Mouse (Mus musculus) kidney, postnatal 4 days (tissue): ENCODE results near the gene Ints4.
"Not testable (repeated sequence)": the region's sequence is repeated elsewhere in the genome, so short reads cannot be mapped to it uniquely, and the experiment has no call there.

Source experiments
- DNase-seq, 2 experiments: peaks; one replicate each; pipeline ENCODE4 v3.0.0; 2021; ENCODE audit warnings: mixed read lengths in 2 of 2

Ints4 gene

DNA sequence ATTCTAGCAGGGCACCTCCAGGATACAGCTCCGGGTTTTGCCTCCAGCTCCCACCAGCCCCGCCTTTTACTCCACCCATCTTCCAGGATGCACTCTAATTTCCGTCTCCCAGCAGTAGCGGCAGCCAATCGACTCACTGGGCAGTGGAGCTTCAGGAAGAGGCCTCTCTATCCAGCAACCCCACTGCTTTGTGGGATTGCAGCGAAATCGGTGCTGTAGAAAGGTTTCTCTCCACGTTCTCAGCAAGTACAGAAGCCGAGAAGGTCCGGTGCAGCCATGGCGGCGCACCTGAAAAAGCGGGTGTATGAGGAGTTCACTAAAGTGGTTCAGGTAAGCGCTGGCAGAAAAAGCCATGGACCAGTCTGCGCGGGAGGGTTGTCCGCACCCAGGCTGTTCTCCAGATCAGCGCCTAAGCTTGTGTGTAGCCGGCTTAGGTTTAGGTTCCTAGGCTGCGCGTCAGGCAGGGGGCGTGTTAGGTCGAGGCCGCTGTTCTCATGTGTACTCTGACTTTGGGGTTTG, at the start of gene Ints4:
TSS of gene Ints4 (plus strand) at position 136 of the 519 bp plus-strand sequence.
- DNase-seq = peak; percentile 92 to 94

DNA sequence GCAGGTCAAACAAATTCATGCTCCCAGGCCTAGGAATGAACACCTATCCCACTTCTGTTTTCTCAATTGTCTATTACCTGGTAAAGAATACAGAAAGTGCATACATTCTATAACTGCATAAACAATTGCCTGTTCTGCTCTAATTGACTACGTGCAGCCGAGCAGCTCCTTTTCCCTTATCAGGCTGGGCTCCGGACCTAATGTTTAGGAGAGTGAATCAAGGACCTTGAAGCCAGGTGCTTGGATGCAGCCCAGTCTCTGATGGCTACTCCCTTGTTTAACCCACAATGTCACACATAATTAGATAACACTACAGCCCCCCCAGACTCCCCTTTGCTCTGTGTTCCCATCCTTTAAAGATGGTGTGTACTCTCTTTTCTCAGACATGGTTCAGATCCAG, 47.2 kb upstream of the Ints4 start:
- DNase-seq = not testable (repeated sequence)

DNA sequence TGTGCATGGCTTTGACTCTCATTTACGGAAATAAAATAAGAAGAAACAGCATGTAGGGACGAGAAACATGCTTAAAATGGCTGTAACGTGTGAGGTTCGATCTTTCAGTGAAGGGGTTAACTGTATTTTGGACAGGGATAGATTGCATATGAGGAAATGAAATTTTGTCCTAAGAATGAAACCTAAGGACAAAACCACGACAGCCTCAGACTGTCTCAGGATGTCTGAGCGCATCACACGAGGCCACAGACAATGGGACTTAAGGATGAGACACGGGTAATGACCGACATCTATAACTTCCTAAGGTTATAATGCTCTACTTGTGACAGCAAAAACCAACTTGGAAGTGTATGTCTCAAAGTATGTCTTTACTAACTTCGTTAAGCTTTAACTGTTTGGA, 46.2 kb upstream of the Ints4 start:
- no peak for DNase-seq

DNA sequence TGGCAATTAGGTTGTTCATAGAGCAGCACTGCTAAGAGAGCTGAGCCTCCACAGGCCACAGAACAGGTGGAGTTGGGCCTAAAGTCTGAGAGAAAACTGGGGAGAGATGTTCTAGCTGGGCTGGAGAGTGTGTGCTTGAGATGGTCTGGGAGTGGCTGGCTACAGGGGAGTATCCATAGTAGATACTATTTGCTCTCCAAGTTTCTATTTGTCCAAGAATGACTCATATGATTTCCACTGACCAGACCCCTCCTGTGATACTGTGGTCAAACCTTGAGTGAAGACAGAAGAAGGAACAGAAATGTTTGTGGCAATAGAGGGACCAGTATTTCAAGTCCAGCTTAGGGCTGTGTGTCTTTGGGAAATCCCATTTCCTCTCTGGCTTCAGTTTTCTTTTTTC, 41.8 kb upstream of the Ints4 start:
- DNase-seq = no peak

DNA sequence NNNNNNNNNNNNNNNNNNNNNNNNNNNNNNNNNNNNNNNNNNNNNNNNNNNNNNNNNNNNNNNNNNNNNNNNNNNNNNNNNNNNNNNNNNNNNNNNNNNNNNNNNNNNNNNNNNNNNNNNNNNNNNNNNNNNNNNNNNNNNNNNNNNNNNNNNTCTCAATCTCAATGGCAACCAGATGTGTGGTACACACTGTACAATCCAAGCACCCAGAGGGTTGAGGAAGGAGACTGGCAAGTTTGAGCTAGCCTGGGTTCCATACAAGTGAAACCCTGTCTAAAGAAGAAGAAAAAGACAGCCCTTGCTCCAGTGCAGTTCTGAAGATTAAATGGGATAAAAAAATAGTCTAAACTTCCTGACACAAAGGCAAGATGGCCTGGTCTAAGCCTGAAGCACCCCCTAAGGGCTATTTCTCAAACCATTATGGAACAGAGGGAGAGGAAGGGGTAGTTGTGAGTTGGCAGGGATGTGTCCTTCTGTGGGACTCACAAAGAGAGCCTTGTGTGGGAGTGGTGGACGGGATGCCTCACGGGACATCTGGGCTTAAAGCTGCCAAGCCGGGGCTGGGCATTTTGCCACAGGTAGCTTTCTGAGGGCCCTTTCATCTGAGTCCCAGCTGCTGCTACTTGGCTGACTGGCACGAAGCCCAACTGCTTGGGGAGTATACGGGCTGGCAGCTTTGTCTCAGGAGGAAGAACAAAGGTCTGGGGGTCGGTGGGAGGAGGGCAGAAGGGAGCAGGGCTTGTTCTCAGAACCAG, 34.4 kb upstream of the Ints4 start:
- DNase-seq = peak; percentile 79 to 87

DNA sequence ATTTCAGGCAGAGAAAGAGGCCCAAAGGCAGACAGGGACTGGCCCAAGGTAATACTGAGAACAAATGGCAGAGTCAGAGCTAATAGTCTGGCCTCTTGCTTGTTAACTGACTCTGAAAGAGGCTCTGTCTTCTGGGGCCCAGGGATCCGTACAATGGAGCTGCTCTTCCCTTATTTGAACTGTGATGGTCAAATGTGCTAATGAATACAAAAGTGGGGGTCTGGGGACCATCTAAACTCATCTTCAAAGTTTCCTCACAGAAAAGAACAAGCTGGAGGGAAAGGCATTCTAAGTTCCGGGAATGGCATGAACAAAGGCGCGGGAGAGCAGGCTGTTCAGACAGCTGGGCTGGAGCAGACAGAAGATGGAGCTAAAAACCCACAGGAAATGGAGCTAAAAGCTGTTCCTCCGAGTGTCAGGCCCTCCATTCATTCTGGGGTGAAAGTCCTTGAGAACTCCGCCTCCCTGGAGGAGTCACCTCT, 33.7 kb upstream of the Ints4 start:
- DNase-seq = no peak

DNA sequence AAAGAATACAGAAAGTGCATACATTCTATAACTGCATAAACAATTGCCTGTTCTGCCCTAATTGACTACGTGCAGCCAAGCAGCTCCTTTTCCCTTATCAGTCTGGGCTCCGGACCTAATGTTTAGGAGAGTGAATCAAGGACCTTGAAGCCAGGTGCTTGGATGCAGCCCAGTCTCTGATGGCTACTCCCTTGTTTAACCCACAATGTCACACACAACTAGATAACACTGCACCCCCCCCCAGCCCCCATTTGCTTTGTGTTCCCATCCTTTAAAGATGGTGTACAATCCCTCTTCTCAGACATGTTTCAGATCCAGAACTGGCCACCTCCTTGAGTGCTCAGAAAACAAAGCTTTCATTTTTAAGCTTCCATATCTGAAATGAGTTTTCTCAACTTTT, 29.7 kb upstream of the Ints4 start, which contains the start of gene Kctd14:
TSS of gene Kctd14 (plus strand) at position 301 of the 400 bp plus-strand sequence.
- not testable (repeated sequence) for DNase-seq

DNA sequence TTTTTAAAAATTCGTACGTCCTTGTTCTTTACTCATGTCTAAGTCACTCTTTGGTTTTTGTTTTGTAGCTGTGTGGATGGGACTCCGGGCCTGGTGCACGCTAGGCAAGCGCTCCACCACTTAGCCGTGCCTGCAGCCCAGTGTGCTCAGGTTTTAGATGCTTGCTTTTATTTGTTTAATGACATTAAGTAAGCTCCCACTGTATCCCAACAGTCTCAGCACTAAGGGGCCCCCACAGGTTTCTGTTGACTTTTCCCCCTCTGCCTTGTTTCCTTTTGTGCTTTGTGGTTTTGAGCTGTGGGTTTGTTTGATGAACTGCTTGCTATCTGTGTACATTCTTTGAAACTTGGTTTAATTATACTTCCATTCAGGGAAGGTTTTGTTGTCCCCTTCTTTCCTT, 28.6 kb upstream of the Ints4 start:
- DNase-seq = no peak

DNA sequence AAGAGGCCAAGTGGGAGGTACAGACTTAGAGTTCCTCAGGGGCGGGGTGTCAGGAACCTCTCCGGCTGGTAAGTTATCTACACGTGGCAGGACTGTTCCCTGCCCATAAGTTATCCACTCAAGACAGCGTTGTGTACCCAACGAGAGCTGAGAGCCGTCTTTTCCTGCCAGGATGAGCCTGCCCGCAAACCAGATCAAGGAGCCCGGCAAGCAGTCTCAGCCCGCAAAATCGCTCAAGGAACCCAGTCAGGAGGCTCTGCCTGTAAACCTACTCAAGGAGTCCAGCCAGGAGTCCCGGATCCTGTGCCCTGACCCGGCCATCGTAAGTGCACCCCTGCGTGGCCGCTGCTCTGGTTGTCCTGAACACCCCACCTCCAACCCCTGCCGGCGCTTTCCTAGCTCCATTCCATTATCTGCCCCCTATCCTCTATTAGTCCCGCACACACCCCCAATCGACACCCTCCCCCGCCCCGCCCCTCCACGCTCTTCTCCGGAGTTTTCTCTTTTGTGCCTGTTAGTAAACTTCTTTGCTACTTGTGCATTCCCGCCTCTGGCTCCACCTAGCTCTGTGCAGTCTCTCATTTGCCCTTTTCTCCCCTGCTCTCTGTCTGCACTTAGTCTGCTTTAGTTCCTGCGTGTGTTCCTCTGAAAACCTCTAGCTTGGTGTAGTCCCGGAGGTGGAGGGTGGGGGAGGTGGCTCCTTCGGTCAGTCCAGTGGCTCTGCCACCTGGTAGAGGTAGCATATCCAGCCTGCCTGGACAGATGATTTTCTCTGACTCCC, 27.4 kb upstream of the Ints4 start:
- peak; percentile 42 to 63 for DNase-seq

DNA sequence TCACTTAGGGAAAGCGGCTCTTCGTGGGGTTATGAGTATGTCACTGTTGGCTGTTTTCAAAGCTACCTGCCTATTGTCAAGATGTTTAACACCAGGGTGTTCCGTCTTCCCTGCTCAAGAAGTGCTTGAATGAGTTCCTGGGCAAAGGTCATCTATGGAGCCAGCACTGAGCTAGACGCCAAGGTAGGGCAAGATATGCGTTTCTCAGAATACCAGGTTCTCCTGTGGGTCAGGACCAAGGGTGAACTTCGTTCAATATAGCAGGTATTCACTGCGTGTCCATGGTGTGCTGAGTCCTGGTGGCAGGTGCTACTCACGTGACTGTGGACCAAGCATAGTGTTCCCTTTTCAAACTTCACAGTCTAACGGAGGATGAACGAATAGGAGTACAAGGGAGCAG, 26.0 kb upstream of the Ints4 start:
- no peak for DNase-seq

DNA sequence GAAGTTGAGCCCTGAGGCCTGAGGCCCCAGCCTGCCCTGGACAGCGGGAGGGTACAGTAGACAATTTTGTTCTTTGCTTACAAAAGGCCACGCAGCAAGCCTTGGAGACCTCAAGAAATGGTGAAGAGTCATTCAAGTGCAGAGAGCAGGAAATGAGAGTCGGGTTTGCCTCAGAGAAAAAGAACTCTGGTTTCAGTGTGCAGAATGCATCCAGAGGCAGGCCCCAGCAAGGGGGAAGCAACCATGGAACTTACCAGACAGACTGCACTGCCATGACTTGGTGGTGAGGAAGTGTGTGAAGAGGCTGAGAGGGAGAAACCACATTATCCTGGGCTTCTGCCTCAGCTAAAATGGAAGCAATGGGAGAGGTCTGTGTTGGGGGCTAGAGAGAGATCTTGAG, 25.2 kb upstream of the Ints4 start:
- DNase-seq = no peak

DNA sequence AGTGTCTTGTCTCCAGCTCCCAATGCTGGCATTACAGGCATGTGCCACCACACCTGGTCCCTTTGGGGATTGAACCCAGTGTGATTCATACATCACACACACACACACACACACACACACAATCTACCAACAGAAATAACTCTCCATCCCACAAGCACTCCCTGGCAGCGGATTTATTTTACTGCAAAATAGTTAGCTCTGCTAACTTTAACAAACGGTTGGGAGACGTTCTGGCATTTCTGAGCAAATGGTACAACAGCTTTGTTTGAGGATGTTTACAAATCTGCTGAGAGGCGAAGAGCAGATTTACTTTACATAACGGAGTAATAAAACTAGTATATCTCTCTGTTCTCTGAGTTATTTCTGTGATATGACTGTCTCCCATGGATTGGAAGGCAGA, 7.8 kb upstream of the Ints4 start:
- no peak for DNase-seq

DNA sequence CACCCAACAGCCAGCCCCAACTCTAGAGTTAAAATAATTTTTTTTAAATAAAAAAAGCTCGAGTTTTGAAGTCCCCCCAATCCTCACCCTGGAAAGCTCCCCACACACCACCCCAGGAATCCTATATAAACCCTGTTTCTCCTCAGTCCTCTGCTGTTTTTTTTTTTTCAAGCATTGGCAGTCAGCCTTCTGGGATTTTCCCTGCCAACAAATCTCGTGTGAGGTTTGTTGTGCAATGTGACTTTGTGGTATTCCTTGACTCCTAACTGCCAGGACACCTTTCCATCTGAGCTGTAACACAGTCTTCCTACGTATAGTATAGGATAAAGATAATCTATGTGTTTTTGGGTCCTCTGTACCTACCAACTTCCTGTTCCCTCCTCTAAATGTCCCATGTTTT, 1.4 kb upstream of the Ints4 start:
- DNase-seq = no peak

DNA sequence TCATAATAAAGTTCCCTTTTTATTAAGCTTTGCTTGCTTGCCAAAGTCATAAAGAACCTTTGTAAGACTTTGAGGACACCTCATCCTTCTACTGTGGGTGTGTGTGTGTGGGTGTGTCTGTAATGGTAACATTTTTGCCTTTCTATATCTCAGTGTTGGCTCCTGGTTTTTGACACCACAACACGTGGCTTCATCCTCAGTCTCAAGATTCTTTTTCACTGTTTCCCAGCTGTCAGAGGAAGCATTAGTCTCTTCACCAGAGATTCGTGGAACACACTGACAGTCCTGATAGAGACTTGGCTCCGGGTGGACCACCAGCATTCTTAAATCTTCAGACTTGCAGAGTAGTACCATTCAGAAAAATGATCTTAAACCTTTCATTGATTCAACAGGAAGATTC, 466 bp upstream of the Ints4 start:
- DNase-seq = no peak

DNA sequence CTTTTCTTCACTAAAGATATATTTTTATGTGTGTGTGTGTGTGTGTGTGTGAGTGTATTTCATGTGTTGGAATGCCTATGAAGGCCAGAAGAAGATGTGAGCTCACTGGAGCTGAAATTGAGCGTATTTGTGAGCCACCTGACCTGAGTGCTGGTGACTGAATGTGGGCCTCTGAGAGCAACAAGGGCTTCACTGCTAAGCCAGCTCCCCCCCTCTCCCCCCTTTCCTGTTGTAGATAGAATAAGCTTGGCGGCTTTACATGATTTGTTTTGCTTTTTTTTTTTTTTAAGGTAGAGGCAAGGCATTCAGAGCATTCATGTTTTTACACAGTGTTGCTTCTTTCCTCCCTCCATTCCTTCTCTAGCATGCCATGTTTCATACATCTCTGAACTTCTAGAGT, 2.6 kb downstream of the Ints4 start:
- no peak for DNase-seq

DNA sequence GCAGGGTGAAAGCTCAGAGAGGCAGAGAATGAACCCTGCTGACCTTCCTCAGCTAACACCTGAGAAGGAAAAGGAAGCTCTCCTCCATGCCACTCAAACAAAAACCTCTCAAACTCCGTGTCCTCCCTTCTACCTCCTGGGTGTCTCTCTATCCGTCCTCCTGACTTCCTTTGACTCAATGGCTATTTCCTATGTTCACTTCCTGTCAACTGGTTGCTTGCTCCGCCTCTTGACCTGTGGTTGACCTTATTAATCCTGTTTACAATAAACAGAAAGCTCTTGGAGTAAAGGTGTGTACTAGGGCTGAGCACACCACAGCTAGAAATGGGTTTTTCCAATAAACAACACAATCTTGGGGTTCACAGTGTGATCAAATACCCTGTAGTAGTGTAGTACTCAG, 10.4 kb downstream of the Ints4 start:
- no peak for DNase-seq

DNA sequence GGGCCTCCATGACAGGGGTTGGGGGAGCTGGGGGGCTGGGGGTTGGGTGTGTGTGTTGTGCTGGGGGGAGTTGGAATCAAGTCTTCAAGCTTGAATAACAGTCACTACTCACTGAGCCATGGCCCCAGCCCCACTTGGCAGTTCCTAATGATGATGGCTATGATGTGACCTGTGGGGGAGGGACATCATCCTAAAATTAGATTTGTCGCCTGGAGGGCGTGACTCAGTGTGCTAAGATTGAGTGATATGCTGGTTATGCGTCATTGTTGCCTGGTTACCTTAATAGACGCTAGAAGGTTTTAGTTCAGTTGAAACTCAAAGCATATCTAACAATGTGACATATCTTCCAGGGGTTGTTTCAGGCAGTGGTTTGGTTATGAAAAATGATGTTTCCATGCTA, 11.7 kb downstream of the Ints4 start:
- DNase-seq = no peak

DNA sequence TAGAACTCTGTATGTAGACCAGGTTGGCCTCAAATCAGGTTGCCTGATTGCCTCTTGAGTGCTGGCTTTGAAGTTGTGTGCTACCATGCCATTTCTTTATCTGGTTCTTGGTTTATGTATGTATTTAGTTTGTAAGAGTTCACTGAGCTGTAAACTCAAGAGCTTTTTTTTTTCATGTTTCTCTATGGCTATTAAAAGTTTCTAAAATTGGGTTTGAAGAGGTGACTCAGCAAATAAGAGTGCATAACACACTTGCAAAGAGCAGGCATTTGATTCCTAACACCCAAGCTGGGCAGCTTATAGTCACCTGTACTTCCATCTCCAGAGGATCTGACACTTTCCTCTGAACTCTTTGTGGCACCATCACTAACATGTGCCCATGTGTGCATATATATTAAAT, 14.3 kb downstream of the Ints4 start:
- no peak for DNase-seq

DNA sequence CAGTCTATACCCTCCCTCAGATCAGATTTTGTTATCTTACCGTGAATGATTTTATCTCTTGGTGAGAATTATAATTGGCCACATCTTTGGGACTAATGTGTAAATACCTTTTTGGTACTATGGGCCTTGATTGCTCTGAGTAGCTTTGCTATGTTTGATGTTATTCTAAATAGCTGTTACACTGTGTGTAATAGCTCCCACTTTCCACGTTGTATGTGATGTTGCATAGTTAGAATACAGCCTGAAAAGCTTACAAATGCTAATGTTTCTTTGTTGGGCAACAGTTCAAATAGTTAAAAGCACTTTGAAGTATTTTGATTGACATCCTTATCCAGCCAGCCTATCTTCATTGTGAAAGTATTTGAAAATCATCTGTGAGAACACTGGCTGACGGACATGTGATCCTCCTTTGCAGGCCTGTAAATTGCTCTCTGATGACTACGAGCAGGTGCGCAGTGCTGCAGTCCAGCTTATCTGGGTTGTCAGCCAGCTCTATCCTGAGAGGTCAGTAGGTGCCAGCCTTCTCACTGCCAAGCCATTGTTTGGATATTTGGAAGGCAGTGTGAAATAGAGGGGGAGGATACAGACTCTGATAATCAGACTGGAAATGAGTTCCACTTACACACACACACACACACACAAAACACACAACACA, 19.9 kb downstream of the Ints4 start:
- DNase-seq = no peak

DNA sequence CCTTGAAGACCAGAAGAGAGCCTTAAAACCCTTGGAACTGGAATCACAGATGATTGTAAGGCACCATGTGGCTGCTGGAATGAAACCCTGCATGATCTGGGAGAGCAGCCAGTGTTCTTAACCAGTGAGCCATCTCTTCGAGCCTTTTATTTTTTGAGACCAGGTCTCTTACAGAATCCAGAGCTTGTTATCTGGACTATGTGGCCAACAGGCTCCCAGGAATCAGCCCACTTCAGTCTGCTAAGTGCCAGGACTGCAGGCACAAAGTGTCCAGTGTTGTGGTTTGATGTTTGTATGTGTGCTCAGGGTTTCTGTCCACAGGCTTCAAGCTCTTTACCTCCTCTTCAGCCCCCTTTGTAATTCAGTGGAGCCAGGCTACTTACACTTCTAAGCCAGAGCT, 34.0 kb downstream of the Ints4 start:
- DNase-seq = no peak

DNA sequence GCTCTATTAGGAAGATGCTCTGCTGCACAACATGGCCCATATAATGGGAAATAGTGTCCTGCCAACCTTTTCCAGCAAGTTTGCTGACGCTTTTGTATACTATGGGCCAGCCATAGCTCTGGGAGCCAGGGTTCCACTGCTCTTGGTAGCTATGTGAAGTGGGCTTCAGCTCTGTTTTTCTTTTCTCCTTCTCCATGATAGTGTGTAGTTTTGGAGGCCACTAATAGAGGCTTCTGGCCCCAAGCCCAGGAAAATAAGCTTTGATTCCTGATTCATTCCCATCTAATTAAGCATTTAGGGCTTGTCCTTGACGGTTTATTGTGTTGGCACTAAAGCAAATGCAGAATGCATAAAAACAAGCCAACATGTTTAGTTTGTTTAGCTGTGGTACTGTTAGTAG, 39.2 kb downstream of the Ints4 start:
- no peak for DNase-seq

DNA sequence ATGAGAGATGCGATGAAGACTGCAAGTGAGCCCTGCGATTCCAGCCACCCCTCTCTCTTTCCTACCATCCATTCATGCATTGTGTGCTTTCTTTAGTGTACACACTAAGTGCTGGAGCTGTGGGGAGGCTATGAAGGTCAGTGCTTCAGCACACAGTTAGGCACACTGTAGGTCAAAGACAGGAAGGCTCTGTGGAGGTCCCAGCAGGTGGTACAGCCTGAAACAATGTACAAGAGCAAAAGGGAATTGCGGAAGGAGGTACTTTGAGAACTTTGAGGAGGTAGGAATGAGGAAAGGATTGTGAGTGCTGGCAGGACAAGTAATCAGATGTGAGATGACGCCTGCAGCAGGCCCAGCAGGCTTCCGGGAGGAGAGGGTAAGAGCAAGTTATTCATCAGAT, 54.8 kb downstream of the Ints4 start:
- no peak for DNase-seq

DNA sequence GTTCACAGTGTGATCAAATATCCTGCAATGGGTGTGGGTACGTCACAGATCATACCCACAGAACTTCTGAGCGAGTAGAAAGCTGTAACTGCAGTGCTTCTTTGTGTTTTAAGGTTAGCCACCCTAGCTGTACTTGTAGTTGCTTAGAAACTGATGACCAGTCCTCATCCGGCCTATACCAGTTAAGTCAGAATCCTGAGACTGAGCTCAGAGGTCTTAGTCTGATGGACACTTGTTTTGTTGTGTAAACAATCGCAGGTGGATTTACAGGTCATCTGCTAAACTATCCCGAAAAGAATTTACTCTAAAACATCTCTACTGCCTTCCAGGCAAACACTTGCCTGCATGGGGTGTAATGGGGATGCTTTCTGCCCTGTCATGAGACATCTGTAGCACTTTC, 55.8 kb downstream of the Ints4 start:
- DNase-seq = no peak

DNA sequence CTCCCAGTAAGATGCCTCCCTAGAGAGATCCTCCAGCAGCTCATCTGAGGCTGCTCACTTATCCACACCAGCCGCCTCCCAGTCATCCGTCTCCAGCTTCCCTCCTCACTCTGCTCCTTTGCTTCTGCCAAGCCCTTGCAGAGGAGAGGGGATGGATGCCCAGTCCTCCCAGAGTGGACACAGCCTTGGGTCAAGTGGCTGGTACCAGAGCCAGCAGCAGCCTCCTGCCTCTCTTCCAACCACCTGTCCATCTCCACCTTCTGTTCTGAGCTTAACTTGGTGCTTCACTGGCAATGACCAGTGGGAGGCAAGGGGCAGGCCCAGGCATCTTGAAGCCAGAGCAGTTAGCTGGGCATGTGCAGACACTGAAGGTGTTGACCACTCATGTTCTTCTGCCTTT, 65.7 kb downstream of the Ints4 start:
- DNase-seq = no peak
